Mouse (Mus musculus): Measurements from ENCODE around the gene Pnpla2. TPM values are rescaled to one million over a fixed set of nuclear protein-coding genes. Genes with fewer than 3 reads are reported as not detected.

The Pnpla2 gene
- polyA plus RNA-seq, 1 experiment from 2014 or later: 82.1 TPM

DNA sequence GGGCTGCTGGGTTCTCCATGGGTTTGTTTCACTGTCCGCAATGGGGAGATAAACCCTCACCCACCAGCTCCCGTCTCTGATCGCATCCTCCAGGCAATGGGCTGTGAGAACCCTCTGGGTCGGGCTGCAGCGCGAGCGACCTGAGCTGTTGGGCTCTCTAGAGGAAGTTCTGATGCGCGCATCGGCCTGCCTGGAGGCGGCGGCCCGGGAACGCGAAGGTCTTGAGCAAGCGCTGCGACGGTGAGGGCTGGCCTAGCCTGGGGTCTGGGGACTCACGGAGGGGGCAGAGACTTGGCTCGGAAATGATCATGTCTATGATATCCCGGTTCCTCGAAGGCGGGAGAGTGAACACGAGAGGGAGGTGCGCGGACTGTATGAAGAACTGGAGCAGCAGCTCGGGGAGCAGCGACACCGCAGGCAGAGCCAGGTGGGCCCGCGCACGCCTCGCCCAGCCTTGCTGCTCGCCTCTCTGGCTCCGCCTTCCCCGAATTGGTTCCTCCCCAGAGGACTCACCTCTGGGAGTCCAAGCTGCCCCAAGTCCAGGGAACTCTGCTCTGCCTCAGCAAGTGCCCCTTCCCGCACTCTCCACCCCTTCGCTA lies 9.7 kb downstream of the Pnpla2 start:
- WGBS: 21% methylated on average over 38 of the region's 38 CpGs
- H3K4me1 ChIP-seq (replicated peaks; ENCODE audit: control insufficient read depth, insufficient read depth): peaks cover 23% of the 10 kb centered on the region
- peak overlapping the region; percentile 49; the same call in 1 of the 2 replicates for H3K27ac ChIP-seq (replicated peaks)
- DNase-seq (ENCODE audit: low spot score) (peak; percentile 65), ATAC-seq (ENCODE audit: low FRiP score, low TSS enrichment) (no peak)
- peak overlapping the region; percentile 22 for H3K4me3 ChIP-seq (ENCODE audit: low read depth, low read length)
- peak overlapping the region; percentile 37 for H3K4me2 ChIP-seq (replicated peaks; ENCODE audit: low read depth)
- 0 out of 2 replicates have a peak, but pooled peaks cover 2% of the 10 kb centered on the region for H3K27me3 ChIP-seq (ENCODE audit: control insufficient read depth, insufficient read depth, low read length)
- 0 out of 2 replicates have a peak, but pooled peaks cover 2% of the 10 kb centered on the region for H3K36me3 ChIP-seq (ENCODE audit: control insufficient read depth, insufficient read depth, low read length)
- TF ChIP-seq EP300 (optimal IDR thresholded peaks at IDR 0.05) (no peak), CTCF (IDR thresholded peaks at IDR 0.05; ENCODE audit: low read depth) (no peak)
- no peaks in the 10 kb centered on the region for H3K9me3 ChIP-seq (ENCODE audit: control insufficient read depth, low read length)
- peak overlapping the region; percentile 47; the same call in 1 of the 2 replicates for H3K9ac ChIP-seq (ENCODE audit: low read length)

DNA sequence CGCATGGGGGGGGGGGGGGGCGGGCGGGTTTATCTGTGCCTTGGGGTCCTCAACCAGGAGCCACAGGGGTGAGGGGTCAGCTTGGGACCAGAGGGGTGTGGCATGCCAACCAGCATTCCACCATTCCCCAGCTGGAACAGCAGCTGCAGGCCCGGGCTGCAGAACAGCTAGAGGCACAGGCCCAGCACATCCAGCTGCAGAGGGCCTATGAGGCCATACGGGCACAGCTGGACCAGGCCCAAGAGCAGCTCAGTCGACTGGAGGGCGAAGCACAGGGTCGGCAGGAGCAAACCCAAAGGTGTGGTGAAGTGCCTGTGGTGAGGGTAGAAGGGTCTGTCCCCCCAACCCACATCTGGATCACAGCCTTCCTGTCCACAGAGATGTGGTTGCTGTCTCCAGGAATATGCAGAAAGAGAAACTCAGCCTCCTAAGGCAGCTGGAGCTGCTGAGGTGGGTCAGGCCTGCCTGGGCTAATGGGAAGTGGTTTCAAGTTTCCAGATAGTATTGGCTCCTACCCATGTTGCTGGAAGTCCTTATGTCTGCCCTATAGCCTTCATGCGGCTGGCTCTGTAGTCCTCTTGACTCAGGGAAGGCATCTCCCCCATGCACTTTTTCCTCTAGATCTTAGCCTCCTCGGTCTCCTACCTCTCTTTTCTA lies 10.5 kb downstream of the Pnpla2 start:
- H3K27me3 ChIP-seq (ENCODE audit: control insufficient read depth, insufficient read depth, low read length): 0 out of 2 replicates have a peak, but pooled peaks cover 2% of the 10 kb centered on the region
- DNase-seq (ENCODE audit: low spot score) (no peak), ATAC-seq (ENCODE audit: low FRiP score, low TSS enrichment) (no peak)
- no peaks in the 10 kb centered on the region for H3K9me3 ChIP-seq (ENCODE audit: control insufficient read depth, low read length)
- peaks cover 24% of the 10 kb centered on the region for H3K4me1 ChIP-seq (replicated peaks; ENCODE audit: control insufficient read depth, insufficient read depth)
- H3K27ac ChIP-seq (replicated peaks): no peak overlapping the region; the same call in 1 of the 2 replicates
- peaks cover 9% of the 10 kb centered on the region for H3K36me3 ChIP-seq (ENCODE audit: control insufficient read depth, insufficient read depth, low read length)
- no peak overlapping the region for H3K4me3 ChIP-seq (ENCODE audit: low read depth, low read length)
- no peak for TF ChIP-seq EP300 (optimal IDR thresholded peaks at IDR 0.05)
- H3K4me2 ChIP-seq (replicated peaks; ENCODE audit: low read depth): peak overlapping the region; percentile 17; the same call in 1 of the 2 replicates
- H3K9ac ChIP-seq (ENCODE audit: low read length): no peak overlapping the region
- 45% methylated on average over 10 of the region's 10 CpGs for WGBS

- peaks cover 24% of the 10 kb centered on the region for H3K4me1 ChIP-seq (replicated peaks; ENCODE audit: control insufficient read depth, insufficient read depth)
- ATAC-seq (ENCODE audit: low FRiP score, low TSS enrichment): no peak
- no peak overlapping the region for H3K27ac ChIP-seq (replicated peaks)
- H3K9ac ChIP-seq (ENCODE audit: low read length): no peak overlapping the region
- WGBS: 78% methylated on average over 7 of the region's 7 CpGs
- DNase-seq (ENCODE audit: low spot score): no peak
- no peak overlapping the region for H3K4me3 ChIP-seq (ENCODE audit: low read depth, low read length)
- H3K27me3 ChIP-seq (ENCODE audit: control insufficient read depth, insufficient read depth, low read length): 0 out of 2 replicates have a peak, but pooled peaks cover 2% of the 10 kb centered on the region
- peaks cover 12% of the 10 kb centered on the region for H3K36me3 ChIP-seq (ENCODE audit: control insufficient read depth, insufficient read depth, low read length)
- no peak overlapping the region for H3K4me2 ChIP-seq (replicated peaks; ENCODE audit: low read depth)
- no peaks in the 10 kb centered on the region for H3K9me3 ChIP-seq (ENCODE audit: control insufficient read depth, low read length)
- no peak for TF ChIP-seq EP300 (optimal IDR thresholded peaks at IDR 0.05)
- no peak for TF ChIP-seq CTCF (IDR thresholded peaks at IDR 0.05; ENCODE audit: low read depth)
These were observed 11.0 kb downstream of the Pnpla2 start for GRCm38 (mm10) chr7:141466045-141466394.

DNA sequence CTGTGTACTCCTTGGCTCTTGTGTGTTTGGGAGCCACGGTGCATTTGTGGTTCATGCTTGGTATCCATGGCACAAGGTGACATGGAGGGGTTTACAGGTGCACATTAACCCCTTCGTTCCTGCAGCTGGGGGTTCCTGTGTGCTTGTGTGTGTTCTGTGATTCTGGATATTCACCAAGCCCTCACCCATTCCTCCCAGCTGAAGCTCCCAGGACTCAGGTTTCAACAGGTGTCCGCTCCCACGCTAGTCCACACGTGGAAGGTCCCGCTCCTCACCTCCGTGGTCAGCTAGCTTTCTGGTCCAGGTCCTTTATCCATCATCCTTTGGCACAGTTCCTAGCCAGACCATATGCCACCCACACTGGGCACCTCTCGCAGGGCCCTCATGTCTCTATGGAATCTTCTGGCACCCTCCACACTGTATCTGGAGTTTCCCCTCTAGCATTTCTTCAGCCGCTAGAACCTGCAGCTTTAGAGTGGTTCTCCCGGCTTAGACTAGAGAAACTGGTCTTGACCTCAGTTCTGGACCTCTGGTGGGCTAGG lies 11.7 kb downstream of the Pnpla2 start:
- peaks cover 19% of the 10 kb centered on the region for H3K4me1 ChIP-seq (replicated peaks; ENCODE audit: control insufficient read depth, insufficient read depth)
- TF ChIP-seq EP300 (optimal IDR thresholded peaks at IDR 0.05): no peak
- TF ChIP-seq CTCF (IDR thresholded peaks at IDR 0.05; ENCODE audit: low read depth): no peak
- H3K27ac ChIP-seq (replicated peaks): peak overlapping the region; percentile 94
- DNase-seq (ENCODE audit: low spot score): no peak
- WGBS: 57% methylated on average over 10 of the region's 10 CpGs
- no peaks in the 10 kb centered on the region for H3K9me3 ChIP-seq (ENCODE audit: control insufficient read depth, low read length)
- peak overlapping the region; percentile 86; the same call in 1 of the 2 replicates for H3K9ac ChIP-seq (ENCODE audit: low read length)
- ATAC-seq (ENCODE audit: low FRiP score, low TSS enrichment): no peak
- H3K4me3 ChIP-seq (ENCODE audit: low read depth, low read length): peak overlapping the region; percentile 72
- 0 out of 2 replicates have a peak, but pooled peaks cover 2% of the 10 kb centered on the region for H3K27me3 ChIP-seq (ENCODE audit: control insufficient read depth, insufficient read depth, low read length)
- H3K4me2 ChIP-seq (replicated peaks; ENCODE audit: low read depth): peak overlapping the region; percentile 82
- H3K36me3 ChIP-seq (ENCODE audit: control insufficient read depth, insufficient read depth, low read length): peaks cover 14% of the 10 kb centered on the region

DNA sequence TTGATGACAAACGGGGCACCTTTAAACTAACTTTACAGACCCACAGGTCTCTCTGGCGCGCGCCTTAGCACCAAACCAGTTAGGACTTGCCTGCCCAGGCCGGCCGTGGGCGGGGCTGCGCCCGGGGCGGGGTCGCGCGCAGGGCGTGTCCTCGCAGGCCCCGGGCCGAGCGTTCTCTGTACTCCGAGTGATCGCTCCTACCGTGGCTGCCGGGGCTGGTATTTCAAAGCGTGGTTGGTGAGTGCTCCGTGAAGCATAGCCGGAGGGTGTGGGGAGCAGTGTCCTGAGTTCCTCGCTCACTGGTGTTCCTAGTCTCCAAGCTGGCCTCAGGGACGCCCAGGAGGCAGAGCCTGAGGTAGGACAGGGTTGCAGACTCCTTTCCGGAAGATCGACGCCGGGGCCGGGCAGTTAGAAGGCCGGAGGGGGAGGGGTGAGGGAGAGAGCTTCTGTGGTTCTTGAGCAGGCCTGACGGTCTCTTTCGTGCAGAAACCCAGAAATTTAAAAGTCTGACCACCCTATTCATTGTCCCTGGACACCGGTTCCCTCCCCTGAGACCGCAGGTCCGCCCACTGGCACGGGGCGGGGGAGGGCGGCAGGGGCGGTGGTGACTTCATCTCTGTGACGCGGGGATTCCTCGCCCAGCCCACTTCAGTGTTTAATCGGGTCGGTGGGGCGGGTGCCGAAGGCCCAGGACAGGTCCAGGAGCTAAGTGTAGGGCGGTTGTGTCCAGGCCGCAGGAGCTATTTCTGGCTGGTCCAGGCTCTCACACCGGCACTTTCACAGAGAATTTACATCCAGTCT lies 12.4 kb downstream of the Pnpla2 start, which contains the start of gene Cd151:
Gene Cd151, plus strand, starts transcription at position 163 of the 801 bp plus-strand sequence.
- DNase-seq (ENCODE audit: low spot score): peak; percentile 94
- TF ChIP-seq CTCF (IDR thresholded peaks at IDR 0.05; ENCODE audit: low read depth) (no peak), EP300 (optimal IDR thresholded peaks at IDR 0.05) (no peak)
- Histone ChIP-seq H3K9me3 (ENCODE audit: control insufficient read depth, low read length) (no peaks in the 10 kb centered on the region), H3K36me3 (ENCODE audit: control insufficient read depth, insufficient read depth, low read length) (peaks cover 19% of the 10 kb centered on the region), H3K4me2 (replicated peaks; ENCODE audit: low read depth) (peak within 1 kb of the TSS; percentile 82), H3K4me1 (replicated peaks; ENCODE audit: control insufficient read depth, insufficient read depth) (peaks cover 18% of the 10 kb centered on the region), H3K27ac (replicated peaks) (peak within 1 kb of the TSS; percentile 94), H3K27me3 (ENCODE audit: control insufficient read depth, insufficient read depth, low read length) (0 out of 2 replicates have a peak, but pooled peaks cover 2% of the 10 kb centered on the region), H3K9ac (ENCODE audit: low read length) (peak within 1 kb of the TSS; percentile 86), H3K4me3 (ENCODE audit: low read depth, low read length) (peak within 1 kb of the TSS; percentile 72)
- peak; percentile 82 for ATAC-seq (ENCODE audit: low FRiP score, low TSS enrichment)
- WGBS: under 1% methylated on average over 51 of the region's 52 CpGs
